Mouse (Mus musculus): ENCODE results near the gene Ptpn18.
A peak's percentile ranks its signal among the peaks of the same experiment; 100 is the strongest.
"Not testable (repeated sequence)": the region's sequence is repeated elsewhere in the genome, so short reads cannot be mapped to it uniquely, and the experiment has no call there.

Ptpn18 gene

DNA sequence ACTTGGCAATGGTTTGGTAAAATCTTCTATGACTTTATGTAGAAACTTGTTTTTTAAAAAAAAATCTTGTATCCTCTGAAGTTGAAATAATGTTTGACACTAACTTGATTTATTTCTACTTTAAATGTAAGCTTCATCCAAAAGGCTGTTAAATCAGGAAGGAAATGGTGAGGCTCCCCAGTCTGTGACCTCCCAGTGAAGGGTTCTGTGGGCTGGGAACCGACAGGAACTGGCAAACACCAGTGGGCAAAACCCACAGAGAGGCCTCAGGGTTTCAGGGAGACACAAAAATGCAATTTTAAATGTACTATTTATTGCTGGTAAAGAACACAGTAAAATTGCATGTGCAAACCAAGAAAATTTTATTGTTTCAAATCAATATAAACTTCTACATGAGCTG lies 58.2 kb downstream of the Ptpn18 start:
- not testable (repeated sequence) for DNase-seq

GRCm38 (mm10) chr1:34518259-34518658 lies 58.7 kb downstream of the Ptpn18 start:
- no peak for DNase-seq

- DNase-seq, result peak; percentile 50
Measured at GRCm38 (mm10) chr1:34522205-34522849, 62.8 kb downstream of the Ptpn18 start.

GRCm38 (mm10) chr1:34522850-34523244 lies 63.3 kb downstream of the Ptpn18 start:
- DNase-seq, result peak; percentile 88

DNA sequence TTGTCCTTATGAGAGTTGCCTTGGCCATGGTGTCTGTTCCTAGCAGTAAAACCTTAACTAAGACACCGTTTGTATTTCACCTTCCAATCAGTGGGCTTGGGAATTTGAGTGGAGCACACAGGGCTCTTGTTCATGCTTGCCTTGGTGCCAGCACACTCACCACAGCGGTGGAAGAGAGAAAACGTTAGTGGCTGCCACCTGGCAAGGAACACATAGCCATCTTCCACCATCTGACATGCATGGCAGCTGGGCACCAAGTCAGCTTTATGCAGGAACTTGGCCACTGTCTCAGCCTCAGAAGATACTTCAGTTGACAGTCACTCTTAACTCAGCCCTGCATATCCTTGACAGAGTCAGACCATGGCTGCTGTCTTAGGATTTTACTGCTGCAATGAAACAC lies 64.1 kb downstream of the Ptpn18 start:
- peak; percentile 54 for DNase-seq

Data from cerebellum, adult 9-11 months (tissue).